Mouse (Mus musculus) gastrocnemius, postnatal 4 days (tissue): ENCODE data around the gene Vgll1. TPM values are rescaled to one million over a fixed set of nuclear protein-coding genes. Genes with fewer than 3 reads are reported as not detected.
A peak's percentile ranks its signal among the peaks of the same experiment; 100 is the strongest.

Experiments used
- DNase-seq, 2 experiments: peaks; one replicate each; pipeline ENCODE4 v3.0.0; 2021 to 2022; ENCODE audit warnings: low spot score in 2 of 2, mixed read lengths in 2 of 2
- long read RNA-seq, 2 experiments: library from polyadenylated mRNA; stranded (forward); transcript quantifications; one replicate each; pipeline ENCODE4 v2.0.0; 2021
- total RNA-seq, 2 experiments: library from RNA; stranded (reverse); gene quantifications; 2 replicates each; pipeline ENCODE4 v1.2.3; 2021

The Vgll1 gene
- total RNA-seq: not detected
- long read RNA-seq, experiment 1: 0 reads
- long read RNA-seq, experiment 2: 0 reads

DNA sequence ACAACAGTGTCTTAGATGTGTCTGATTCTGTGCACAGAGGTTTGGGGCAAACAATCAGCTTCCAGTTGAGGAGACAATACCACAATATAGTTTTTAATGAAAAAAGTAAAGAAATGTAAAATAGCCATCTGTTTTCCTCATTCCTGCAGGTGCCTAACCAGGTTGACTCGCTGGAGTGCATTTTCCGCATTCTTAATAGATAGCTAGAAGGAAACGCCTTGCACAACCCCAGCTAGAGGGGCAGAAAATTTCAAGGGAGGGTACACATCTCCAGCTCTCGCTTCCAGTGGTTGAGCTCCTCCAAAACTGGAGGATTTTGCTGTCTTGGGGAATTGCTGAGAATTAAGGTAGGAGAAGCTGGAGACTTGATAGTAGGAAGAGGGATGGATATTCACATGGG, at the start of gene Vgll1:
TSS of gene Vgll1 (plus strand) at position 301 of the 400 bp plus-strand sequence.
- DNase-seq: no peak

DNA sequence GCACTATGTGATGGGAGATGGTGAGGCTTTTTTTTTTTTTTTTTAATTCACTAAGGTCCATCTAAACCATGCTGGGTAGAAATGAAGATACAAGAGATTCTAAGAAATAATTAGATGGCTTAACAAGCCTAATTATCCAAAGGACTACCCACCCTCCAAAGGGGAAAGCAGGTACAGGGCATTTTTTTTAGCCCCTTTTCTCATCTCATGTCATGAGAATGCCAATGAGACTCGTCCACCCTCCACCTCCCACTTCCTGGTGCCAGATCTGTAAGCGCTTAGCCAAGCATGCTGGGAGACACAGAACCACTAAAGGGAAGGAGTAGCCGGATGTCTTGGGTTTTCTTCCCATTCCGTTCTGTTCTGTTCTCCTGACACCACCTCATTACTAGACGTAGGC, 45.1 kb upstream of the Vgll1 start, which contains the start of gene Brs3:
TSS of gene Brs3 (plus strand) at position 301 of the 400 bp plus-strand sequence.
- no peak for DNase-seq

DNA sequence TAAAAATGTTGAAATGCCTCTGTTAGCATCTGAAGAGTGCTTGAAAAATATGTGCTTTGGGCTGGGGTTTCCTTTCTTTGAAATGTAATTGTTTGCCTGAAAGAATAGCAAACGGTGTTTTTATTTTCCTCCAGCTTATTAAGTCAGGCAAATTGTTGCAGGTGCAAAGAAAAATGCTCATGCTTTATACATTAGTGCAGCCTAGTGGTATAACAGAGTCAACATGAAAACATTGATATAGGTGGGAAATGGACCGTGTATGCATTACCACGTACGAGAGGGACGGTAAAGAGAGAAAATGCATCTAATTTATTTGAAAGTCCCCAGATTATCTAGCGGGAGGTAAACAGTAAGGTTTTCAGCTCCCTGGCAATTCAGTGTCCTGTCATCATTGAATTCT, 44.0 kb upstream of the Vgll1 start:
- no peak for DNase-seq

DNA sequence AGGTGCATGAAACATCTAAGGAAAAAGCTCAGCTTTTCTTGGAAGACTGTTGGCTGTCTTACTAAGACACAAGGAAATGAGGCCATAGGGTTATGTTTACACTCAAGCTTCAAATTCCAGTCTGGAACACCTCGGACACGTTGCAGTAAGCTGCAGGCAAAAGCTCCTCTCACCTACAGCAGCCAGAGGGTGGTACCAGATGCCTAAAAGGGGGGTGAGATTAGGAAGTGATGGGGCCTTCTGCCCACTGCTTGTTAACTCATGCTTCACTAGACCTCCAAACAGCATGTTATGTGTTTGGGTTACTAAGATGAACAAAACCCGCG, 35.1 kb upstream of the Vgll1 start:
- no peak for DNase-seq

DNA sequence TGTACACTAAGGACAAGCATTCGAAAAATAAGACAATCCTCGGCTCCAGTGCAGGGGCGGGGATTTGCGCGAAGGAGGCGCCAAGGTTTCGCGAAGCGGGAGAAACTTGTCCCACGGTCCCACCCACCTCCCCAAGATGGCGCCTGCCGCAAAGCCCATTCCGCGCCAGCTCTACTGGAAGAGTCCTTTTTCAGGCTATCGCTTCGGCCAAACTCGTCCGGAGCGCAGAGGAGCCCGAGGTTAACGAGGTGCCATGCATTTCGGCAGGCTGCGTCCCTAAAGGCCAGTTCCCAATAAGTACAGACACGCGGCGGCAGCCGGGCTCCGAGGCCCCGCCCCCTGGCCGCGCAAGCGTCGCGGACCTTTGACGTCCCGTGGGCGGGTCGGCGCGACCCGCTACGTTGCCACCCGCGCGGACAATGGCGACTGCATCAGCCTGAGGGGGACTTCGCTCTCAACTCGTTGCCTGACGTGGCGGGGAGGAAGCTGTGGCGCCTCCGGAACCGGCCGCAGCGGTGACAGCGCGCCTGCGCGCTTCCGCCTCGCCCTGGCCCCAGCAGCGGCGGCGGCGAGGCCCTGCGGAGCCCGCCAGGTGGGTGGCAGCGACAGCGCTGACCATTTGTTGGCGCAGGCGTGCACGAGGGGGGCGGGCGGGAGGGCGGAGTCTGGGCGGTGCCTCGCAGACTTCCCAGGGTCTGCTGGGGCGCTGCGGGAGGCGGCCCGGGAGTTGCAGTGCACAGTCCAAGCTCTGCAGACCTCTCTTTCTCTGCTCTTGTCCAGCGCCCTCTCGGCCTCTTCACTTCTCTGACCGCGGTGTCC, 34.5 kb upstream of the Vgll1 start, which contains the start of gene Htatsf1:
TSS of gene Htatsf1 (plus strand) at position 410 of the 819 bp plus-strand sequence.
- DNase-seq: peak; percentile 57 to 78

- DNase-seq: no peak
These were observed 33.9 kb upstream of the Vgll1 start for GRCm38 (mm10) chrX:57053993-57054385.

- DNase-seq: no peak
These were observed 6.4 kb upstream of the Vgll1 start for GRCm38 (mm10) chrX:57081496-57081895.

GRCm38 (mm10) chrX:57103415-57103814, 15.5 kb downstream of the Vgll1 start:
- DNase-seq: no peak

- DNase-seq: no peak
These were observed 19.1 kb downstream of the Vgll1 start for GRCm38 (mm10) chrX:57106956-57107355.

DNA sequence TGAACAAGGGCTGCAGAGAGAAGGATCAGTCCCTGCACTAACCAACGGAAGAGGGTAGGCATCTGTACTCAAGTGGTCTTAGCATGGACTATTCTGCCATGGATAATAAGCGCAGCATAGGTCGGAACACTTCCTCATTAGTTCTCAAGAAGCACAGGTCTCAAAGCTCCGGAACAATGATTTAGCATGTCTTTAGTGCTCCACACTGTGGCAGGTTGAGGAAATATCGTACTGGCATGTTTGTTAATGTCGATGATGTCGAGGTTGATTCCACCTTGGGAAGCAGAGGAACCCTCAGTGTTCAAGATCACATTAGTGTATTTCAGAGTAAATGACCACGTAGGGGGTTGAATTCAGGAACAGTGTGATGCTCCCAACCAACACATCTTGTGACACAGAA, 30.2 kb downstream of the Vgll1 start:
- no peak for DNase-seq

DNA sequence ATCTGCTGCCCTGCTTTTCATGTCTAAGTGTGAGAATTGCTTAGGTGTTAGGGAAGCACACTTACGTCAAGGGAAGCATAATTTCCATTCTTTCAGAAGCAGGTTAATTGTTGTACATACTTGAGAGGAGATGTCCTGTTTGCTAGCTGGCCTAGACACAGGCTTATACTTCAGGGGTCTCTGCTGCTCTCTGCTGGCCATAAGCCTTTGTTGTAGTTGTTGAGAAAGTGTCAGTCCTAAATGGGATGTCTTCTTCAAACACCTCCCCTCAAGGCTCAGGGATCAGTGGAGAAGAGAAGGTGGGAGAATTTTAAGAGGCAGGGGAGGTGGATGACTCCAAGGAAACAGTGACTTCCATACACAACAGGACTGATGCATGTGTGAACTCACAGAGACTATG, 32.9 kb downstream of the Vgll1 start:
- DNase-seq: no peak

DNA sequence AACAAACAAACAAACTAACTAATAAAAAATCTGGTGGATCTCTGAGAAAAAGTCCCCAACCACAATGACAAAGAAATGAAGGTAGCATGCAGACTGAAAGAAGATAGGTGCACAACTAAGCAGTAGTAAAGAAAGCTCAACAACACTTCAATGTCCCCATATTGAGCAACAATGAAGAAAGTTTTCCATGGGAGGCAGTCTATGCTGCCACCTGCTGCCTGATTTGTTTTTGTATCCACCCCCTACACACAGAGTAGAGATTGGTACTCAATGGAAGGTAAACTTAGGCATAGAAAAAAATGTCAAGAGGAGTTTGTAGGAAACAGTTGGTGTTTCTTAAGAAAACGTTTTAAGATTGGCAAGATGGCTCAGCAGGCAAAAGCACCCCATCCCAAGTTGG, 42.7 kb downstream of the Vgll1 start:
- no peak for DNase-seq

- DNase-seq: no peak
These were observed 49.7 kb downstream of the Vgll1 start for GRCm38 (mm10) chrX:57137627-57138026.

DNA sequence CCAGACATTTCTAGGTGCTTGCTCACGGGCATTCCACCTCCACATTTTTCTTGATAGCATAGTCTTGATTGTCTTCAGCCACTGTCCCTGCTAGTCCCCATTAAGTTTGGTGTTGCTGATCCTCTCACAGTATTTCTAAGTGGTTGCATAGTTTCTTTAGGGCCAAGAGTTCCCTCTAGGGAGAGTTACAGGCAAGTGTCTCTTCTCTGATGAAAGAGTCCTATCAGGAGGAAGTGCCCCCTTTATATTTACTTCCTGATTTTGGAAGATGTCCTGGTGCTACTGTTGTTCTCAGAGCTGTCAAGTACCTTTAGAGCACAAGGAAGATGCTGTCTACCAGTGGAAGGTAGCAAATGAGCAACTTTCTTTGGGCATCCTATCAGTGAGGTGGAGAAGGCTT, 65.6 kb downstream of the Vgll1 start:
- DNase-seq: no peak

Other genes starting within 250 kb of the Vgll1 start
- not detected for gene Adgrg4, start 217.9 kb upstream of the Vgll1 start, total RNA-seq
- not detected for gene Brs3, start 45.0 kb upstream of the Vgll1 start, total RNA-seq
- gene Htatsf1, start 34.5 kb upstream of the Vgll1 start, total RNA-seq: 10 to 100 TPM; 56.2 to 61.4 TPM
- not detected for gene Cd40lg, start 124.0 kb downstream of the Vgll1 start, total RNA-seq